Mouse (Mus musculus) liver, embryonic 14.5 days (tissue): ENCODE data around the gene Nav2.

ENCODE experiments used
- CTCF ChIP-seq: IDR thresholded peaks from 2 replicates; pipeline ENCODE4 v1.5.1; 2016; ENCODE audit warnings: antibody characterized with exemption, low read depth, control low read depth
- EP300 ChIP-seq: IDR thresholded peaks from 2 replicates; pipeline ENCODE4 v1.6.1; 2016; ENCODE audit warnings: antibody characterized with exemption, low read depth

- peak; percentile 92 for TF ChIP-seq CTCF
- TF ChIP-seq EP300: no peak
Measured at GRCm38 (mm10) chr7:49125545-49125944, 217.0 kb downstream of the Nav2 start.
